Mouse (Mus musculus): ENCODE results near the gene Cbx8. TPM values are rescaled to one million over a fixed set of nuclear protein-coding genes. Genes with fewer than 3 reads are reported as not detected.

The Cbx8 gene
- polyA plus RNA-seq, 1 experiment from 2014 or later = 11.6 TPM

GRCm38 (mm10) chr11:119042466-119043272, 1.9 kb upstream of the Cbx8 start:
- H3K4me3 ChIP-seq = peak overlapping the region; percentile 83
- peak overlapping the region; percentile 66 for H3K27ac ChIP-seq (replicated peaks)

GRCm38 (mm10) chr11:119041750-119042465, 1.1 kb upstream of the Cbx8 start:
- under 1% methylated on average over 31 of the region's 31 CpGs for WGBS
- H3K27me3 ChIP-seq (replicated peaks; ENCODE audit: low read depth, poor library complexity, severe bottlenecking) = peaks cover 90% of the 10 kb centered on the region

More at GRCm38 (mm10) chr11:119042466-119043272, 1.9 kb upstream of the Cbx8 start:
- Histone ChIP-seq H3K9me3 (no peaks in the 10 kb centered on the region), H3K36me3 (replicated peaks) (peaks cover 10% of the 10 kb centered on the region), H3K4me1 (peaks cover 95% of the 10 kb centered on the region), H3K27me3 (replicated peaks; ENCODE audit: low read depth, poor library complexity, severe bottlenecking) (peaks cover 90% of the 10 kb centered on the region)
- WGBS = under 1% methylated on average over 52 of the region's 52 CpGs
- DNase-seq (ENCODE audit: low spot score) = peak; percentile 79

GRCm38 (mm10) chr11:119041325-119041716, 552 bp upstream of the Cbx8 start:
- Histone ChIP-seq H3K36me3 (replicated peaks) (peaks cover 10% of the 10 kb centered on the region), H3K4me3 (peak overlapping the region; percentile 83), H3K27ac (replicated peaks) (peak overlapping the region; percentile 93), H3K9me3 (no peaks in the 10 kb centered on the region), H3K4me1 (peaks cover 94% of the 10 kb centered on the region), H3K27me3 (replicated peaks; ENCODE audit: low read depth, poor library complexity, severe bottlenecking) (peaks cover 90% of the 10 kb centered on the region)
- peak; percentile 87 for DNase-seq (ENCODE audit: low spot score)
- WGBS = under 1% methylated on average over 31 of the region's 31 CpGs

More at GRCm38 (mm10) chr11:119041750-119042465, 1.1 kb upstream of the Cbx8 start:
- H3K4me1 ChIP-seq = peaks cover 95% of the 10 kb centered on the region
- peak overlapping the region; percentile 93 for H3K27ac ChIP-seq (replicated peaks)
- no peak for DNase-seq (ENCODE audit: low spot score)
- H3K36me3 ChIP-seq (replicated peaks) = peaks cover 10% of the 10 kb centered on the region
- H3K4me3 ChIP-seq = peak overlapping the region; percentile 83
- H3K9me3 ChIP-seq = no peaks in the 10 kb centered on the region

GRCm38 (mm10) chr11:119039732-119040512, 847 bp downstream of the Cbx8 start:
- Histone ChIP-seq H3K4me3 (peak overlapping the region; percentile 83), H3K27ac (replicated peaks) (peak overlapping the region; percentile 93), H3K4me1 (peaks cover 98% of the 10 kb centered on the region), H3K27me3 (replicated peaks; ENCODE audit: low read depth, poor library complexity, severe bottlenecking) (peaks cover 90% of the 10 kb centered on the region), H3K36me3 (replicated peaks) (peaks cover 10% of the 10 kb centered on the region), H3K9me3 (no peaks in the 10 kb centered on the region)
- WGBS = 2% methylated on average over 21 of the region's 21 CpGs
- DNase-seq (ENCODE audit: low spot score) = peak; percentile 28

GRCm38 (mm10) chr11:119038744-119039484, 1.9 kb downstream of the Cbx8 start:
- Histone ChIP-seq H3K4me1 (peaks cover 98% of the 10 kb centered on the region), H3K9me3 (no peaks in the 10 kb centered on the region), H3K27ac (replicated peaks) (peak overlapping the region; percentile 93; the same call in 1 of the 2 replicates), H3K36me3 (replicated peaks) (peaks cover 10% of the 10 kb centered on the region), H3K4me3 (peak overlapping the region; percentile 83), H3K27me3 (replicated peaks; ENCODE audit: low read depth, poor library complexity, severe bottlenecking) (peaks cover 90% of the 10 kb centered on the region)
- WGBS = 21% methylated on average over 22 of the region's 22 CpGs
- DNase-seq (ENCODE audit: low spot score) = no peak

GRCm38 (mm10) chr11:119037780-119038401, 2.9 kb downstream of the Cbx8 start:
- H3K4me1 ChIP-seq = peaks cover 92% of the 10 kb centered on the region
- no peak overlapping the region for H3K27ac ChIP-seq (replicated peaks)
- H3K36me3 ChIP-seq (replicated peaks) = peaks cover 10% of the 10 kb centered on the region
- peak overlapping the region; percentile 83 for H3K4me3 ChIP-seq
- peaks cover 90% of the 10 kb centered on the region for H3K27me3 ChIP-seq (replicated peaks; ENCODE audit: low read depth, poor library complexity, severe bottlenecking)
- WGBS = 1% methylated on average over 18 of the region's 18 CpGs
- peak; percentile 64 for DNase-seq (ENCODE audit: low spot score)
- no peaks in the 10 kb centered on the region for H3K9me3 ChIP-seq

GRCm38 (mm10) chr11:119036934-119037779, 3.6 kb downstream of the Cbx8 start:
- H3K27ac ChIP-seq (replicated peaks) = peak overlapping the region; percentile 72

GRCm38 (mm10) chr11:119036447-119036846, 4.3 kb downstream of the Cbx8 start:
- DNase-seq (ENCODE audit: low spot score) = no peak
- H3K4me1 ChIP-seq = peaks cover 78% of the 10 kb centered on the region
- peaks cover 15% of the 10 kb centered on the region for H3K36me3 ChIP-seq (replicated peaks)
- H3K27ac ChIP-seq (replicated peaks) = no peak overlapping the region
- peak overlapping the region; percentile 83; the same call in 1 of the 2 replicates for H3K4me3 ChIP-seq
- H3K27me3 ChIP-seq (replicated peaks; ENCODE audit: low read depth, poor library complexity, severe bottlenecking) = peaks cover 76% of the 10 kb centered on the region
- WGBS = under 1% methylated on average over 15 of the region's 15 CpGs
- H3K9me3 ChIP-seq = no peaks in the 10 kb centered on the region

More at GRCm38 (mm10) chr11:119036934-119037779, 3.6 kb downstream of the Cbx8 start:
- Histone ChIP-seq H3K4me1 (peaks cover 85% of the 10 kb centered on the region), H3K36me3 (replicated peaks) (peaks cover 11% of the 10 kb centered on the region), H3K9me3 (no peaks in the 10 kb centered on the region), H3K27me3 (replicated peaks; ENCODE audit: low read depth, poor library complexity, severe bottlenecking) (peaks cover 83% of the 10 kb centered on the region), H3K4me3 (peak overlapping the region; percentile 83)
- under 1% methylated on average over 57 of the region's 57 CpGs for WGBS
- DNase-seq (ENCODE audit: low spot score) = peak; percentile 76

- Histone ChIP-seq H3K27ac (replicated peaks) (no peak overlapping the region), H3K27me3 (replicated peaks; ENCODE audit: low read depth, poor library complexity, severe bottlenecking) (peaks cover 72% of the 10 kb centered on the region), H3K36me3 (replicated peaks) (peaks cover 19% of the 10 kb centered on the region), H3K4me1 (peaks cover 70% of the 10 kb centered on the region), H3K9me3 (no peaks in the 10 kb centered on the region), H3K4me3 (peak overlapping the region; percentile 47)
- peak; percentile 67 for DNase-seq (ENCODE audit: low spot score)
- under 1% methylated on average over 21 of the region's 21 CpGs for WGBS
Measured at GRCm38 (mm10) chr11:119035686-119036165, 5.0 kb downstream of the Cbx8 start.

GRCm38 (mm10) chr11:119035094-119035685, 5.6 kb downstream of the Cbx8 start:
- no peak for DNase-seq (ENCODE audit: low spot score)
- peaks cover 72% of the 10 kb centered on the region for H3K27me3 ChIP-seq (replicated peaks; ENCODE audit: low read depth, poor library complexity, severe bottlenecking)
- peaks cover 24% of the 10 kb centered on the region for H3K36me3 ChIP-seq (replicated peaks)
- H3K4me3 ChIP-seq = peak overlapping the region; percentile 47
- H3K4me1 ChIP-seq = peaks cover 66% of the 10 kb centered on the region
- no peak overlapping the region for H3K27ac ChIP-seq (replicated peaks)
- under 1% methylated on average over 21 of the region's 21 CpGs for WGBS
- H3K9me3 ChIP-seq = no peaks in the 10 kb centered on the region

Measured in embryonic facial prominence, embryonic 10.5 days (tissue).